Mouse (Mus musculus) yolk sac, embryonic 10.5 days (tissue): ENCODE results near the gene Cyp4f18.
"Not testable (repeated sequence)": the region's sequence is repeated elsewhere in the genome, so short reads cannot be mapped to it uniquely, and the experiment has no call there.

Experiments used
- DNase-seq: peaks from one replicate; pipeline ENCODE4 v3.0.0-alpha.2; 2017; ENCODE audit warnings: low spot score

Cyp4f18 gene

GRCm38 (mm10) chr8:72009473-72009872 lies at the start of gene Cyp4f18:
Gene Cyp4f18, minus strand, starts transcription at chr8:72009626.
- no peak for DNase-seq

GRCm38 (mm10) chr8:72057643-72058042 lies 48.2 kb upstream of the Cyp4f18 start:
- not testable (repeated sequence) for DNase-seq

- DNase-seq: not testable (repeated sequence)
Measured at GRCm38 (mm10) chr8:72054633-72055032, 45.2 kb upstream of the Cyp4f18 start.

GRCm38 (mm10) chr8:72042493-72042892 lies 33.1 kb upstream of the Cyp4f18 start:
- DNase-seq: no peak

- DNase-seq: not testable (repeated sequence)
Measured at GRCm38 (mm10) chr8:72040918-72041317, 31.5 kb upstream of the Cyp4f18 start, which contains the start of gene Olfr372. Gene Olfr372, plus strand, starts transcription at chr8:72041218.

- DNase-seq: not testable (repeated sequence)
Measured at GRCm38 (mm10) chr8:72032926-72033325, 23.5 kb upstream of the Cyp4f18 start.

GRCm38 (mm10) chr8:72024886-72025285 lies 15.5 kb upstream of the Cyp4f18 start:
- not testable (repeated sequence) for DNase-seq

- no peak for DNase-seq
Measured at GRCm38 (mm10) chr8:72019816-72020215, 10.4 kb upstream of the Cyp4f18 start.

GRCm38 (mm10) chr8:72019022-72019421 lies 9.6 kb upstream of the Cyp4f18 start:
- DNase-seq: not testable (repeated sequence)

- no peak for DNase-seq
Measured at GRCm38 (mm10) chr8:72018141-72018540, 8.7 kb upstream of the Cyp4f18 start.

- not testable (repeated sequence) for DNase-seq
Measured at GRCm38 (mm10) chr8:72017339-72017738, 7.9 kb upstream of the Cyp4f18 start.

GRCm38 (mm10) chr8:72013506-72014228 lies 4.2 kb upstream of the Cyp4f18 start:
- not testable (repeated sequence) for DNase-seq

GRCm38 (mm10) chr8:72008134-72008641 lies 1.2 kb downstream of the Cyp4f18 start:
- DNase-seq: no peak

GRCm38 (mm10) chr8:72006763-72007162 lies 2.7 kb downstream of the Cyp4f18 start:
- no peak for DNase-seq

- DNase-seq: no peak
Measured at GRCm38 (mm10) chr8:72005912-72006311, 3.5 kb downstream of the Cyp4f18 start.

GRCm38 (mm10) chr8:72002942-72003341 lies 6.5 kb downstream of the Cyp4f18 start:
- DNase-seq: no peak

- no peak for DNase-seq
Measured at GRCm38 (mm10) chr8:72000223-72000622, 9.2 kb downstream of the Cyp4f18 start.

- no peak for DNase-seq
Measured at GRCm38 (mm10) chr8:71999434-71999833, 10.0 kb downstream of the Cyp4f18 start.

GRCm38 (mm10) chr8:71988867-71989599 lies 20.4 kb downstream of the Cyp4f18 start:
- DNase-seq: no peak

- peak; percentile 32 for DNase-seq
Measured at GRCm38 (mm10) chr8:71988110-71988866, 21.1 kb downstream of the Cyp4f18 start.

- DNase-seq: no peak
Measured at GRCm38 (mm10) chr8:71984601-71985000, 24.8 kb downstream of the Cyp4f18 start.

GRCm38 (mm10) chr8:71981456-71981855 lies 28.0 kb downstream of the Cyp4f18 start:
- DNase-seq: no peak
